Mouse (Mus musculus): ENCODE data around the gene Ugt1a7c. TPM values are rescaled to one million over a fixed set of nuclear protein-coding genes. Genes with fewer than 3 reads are reported as not detected.

Ugt1a7c gene
- polyA plus RNA-seq, 1 experiment from 2014 or later = 46.3 TPM

DNA sequence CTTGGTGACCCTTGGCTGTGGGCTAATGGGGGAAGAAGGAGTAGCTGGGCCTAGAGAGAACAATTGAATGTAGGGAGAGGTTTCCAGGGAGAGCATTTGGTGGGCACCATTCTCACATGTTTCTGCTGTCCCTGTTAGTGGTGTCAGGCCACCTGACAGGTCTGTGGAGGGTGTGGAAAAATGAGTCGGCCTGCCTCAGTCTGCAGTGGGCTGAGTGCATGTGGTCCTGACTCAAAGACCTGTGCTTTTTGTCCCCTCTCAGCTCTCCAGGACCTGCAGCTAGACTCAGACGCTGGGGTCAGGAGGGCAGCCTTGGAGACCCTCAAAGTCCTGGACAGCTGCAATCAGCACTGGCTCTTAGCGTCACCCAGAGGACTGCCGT, 164.8 kb downstream of the Ugt1a7c start:
- no peaks in the 10 kb centered on the region for H3K27me3 ChIP-seq
- in situ Hi-C loops (cut with MboI; ENCODE audit: low pct_unique_long_range_greater_than_20kb) = no loop called here
- DNase-seq (ENCODE audit: low read depth, low spot score) (no peak), ATAC-seq (no peak)
- ChIA-PET POLR2A (no interaction called here), CTCF (no interaction called here)
- no peak for TF ChIP-seq CTCF (IDR thresholded peaks at IDR 0.05)

DNA sequence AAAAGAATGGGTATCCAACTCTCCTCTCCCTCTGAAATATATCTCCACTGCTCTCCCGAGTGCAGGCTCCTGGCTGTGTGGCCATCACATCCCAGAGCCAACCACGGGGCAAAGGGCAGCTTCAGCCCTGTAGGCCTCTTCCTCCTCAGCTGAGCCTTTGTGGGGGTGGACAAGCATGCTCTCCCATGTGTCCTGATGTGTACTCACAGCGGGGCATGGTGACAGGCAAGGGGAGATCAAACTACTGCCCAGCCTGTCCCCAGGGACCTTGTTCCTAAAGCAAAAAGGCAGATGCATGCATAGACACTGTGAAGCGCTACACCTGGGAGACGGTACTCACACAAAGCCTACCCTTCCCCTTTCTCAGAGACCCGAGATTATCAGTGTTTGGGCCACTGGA, 165.3 kb downstream of the Ugt1a7c start:
- H3K27me3 ChIP-seq = no peaks in the 10 kb centered on the region
- in situ Hi-C loops (cut with MboI; ENCODE audit: low pct_unique_long_range_greater_than_20kb) = no loop called here
- CTCF ChIA-PET = no interaction called here
- no peak for ATAC-seq
- TF ChIP-seq CTCF (IDR thresholded peaks at IDR 0.05) = no peak
- no peak for DNase-seq (ENCODE audit: low read depth, low spot score)
- POLR2A ChIA-PET = no interaction called here

- in situ Hi-C loops (cut with MboI; ENCODE audit: low pct_unique_long_range_greater_than_20kb) = no loop called here
- TF ChIP-seq CTCF (IDR thresholded peaks at IDR 0.05) = no peak
- CTCF ChIA-PET = interaction anchor here (0.8 to 6.8 kb wide), 2 partner anchors 8 to 16 kb away, joined by 3 to 93 read pairs; partner anchors contain the start of genes Hjurp and Trpm8
- DNase-seq (ENCODE audit: low read depth, low spot score) (no peak), ATAC-seq (no peak)
- H3K27me3 ChIP-seq = no peaks in the 10 kb centered on the region
- POLR2A ChIA-PET = no interaction called here
Observed at GRCm38 (mm10) chr1:88260604-88261377, 165.9 kb downstream of the Ugt1a7c start.

DNA sequence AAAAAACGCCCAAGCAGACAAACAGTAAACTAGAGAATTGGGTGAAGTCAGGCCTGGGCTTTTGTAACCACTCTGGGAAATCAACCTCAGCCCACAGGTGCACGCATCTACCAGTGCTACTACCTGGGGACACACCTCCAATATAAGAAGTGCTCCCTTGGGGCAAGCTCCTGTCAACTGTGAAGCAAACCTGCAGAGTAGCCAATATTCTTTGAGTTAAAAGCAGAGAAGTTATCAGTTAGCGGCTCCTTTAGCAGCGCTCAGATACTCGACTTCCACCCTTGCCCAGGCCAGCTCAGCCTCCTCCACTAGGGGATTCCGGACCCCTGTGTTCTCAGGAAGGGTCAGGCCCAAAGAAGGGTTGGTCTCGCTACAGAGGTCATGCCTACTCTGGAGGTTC, 166.8 kb downstream of the Ugt1a7c start:
- ATAC-seq (no peak), DNase-seq (ENCODE audit: low read depth, low spot score) (no peak)
- H3K27me3 ChIP-seq = no peaks in the 10 kb centered on the region
- TF ChIP-seq CTCF (IDR thresholded peaks at IDR 0.05) = no peak
- in situ Hi-C loops (cut with MboI; ENCODE audit: low pct_unique_long_range_greater_than_20kb) = no loop called here
- ChIA-PET POLR2A (interaction anchor here (0.9 to 1.2 kb wide), 2 partner anchors 13 to 15 kb away, joined by 3 to 7 read pairs; no protein-coding TSS in a partner anchor), CTCF (interaction anchor here (0.8 to 6.8 kb wide), 2 partner anchors 8 to 15 kb away, joined by 3 to 93 read pairs; partner anchors contain the start of genes Hjurp and Trpm8)

GRCm38 (mm10) chr1:88262255-88262654, 167.4 kb downstream of the Ugt1a7c start:
- ATAC-seq = peak; percentile 58
- CTCF ChIA-PET = interaction anchor here (1.4 to 6.8 kb wide), 2 partner anchors 15 to 72 kb away, joined by 3 to 93 read pairs; partner anchors contain the start of genes Hjurp and Trpm8

GRCm38 (mm10) chr1:88262961-88263360, 168.1 kb downstream of the Ugt1a7c start:
- peak; percentile 1 for ATAC-seq
- TF ChIP-seq CTCF (IDR thresholded peaks at IDR 0.05) = no peak
- DNase-seq (ENCODE audit: low read depth, low spot score) = no peak
- no peaks in the 10 kb centered on the region for H3K27me3 ChIP-seq
- ChIA-PET POLR2A (interaction anchor here (1.1 to 1.2 kb wide), 2 partner anchors 12 to 14 kb away, joined by 3 to 7 read pairs; no protein-coding TSS in a partner anchor), CTCF (interaction anchor here (1.1 to 6.8 kb wide), 6 partner anchors 9 to 72 kb away, joined by 3 to 93 read pairs (median 3); partner anchors contain the start of genes Hjurp and Trpm8)
- in situ Hi-C loops (cut with MboI; ENCODE audit: low pct_unique_long_range_greater_than_20kb) = no loop called here

More at GRCm38 (mm10) chr1:88262255-88262654, 167.4 kb downstream of the Ugt1a7c start:
- no peak for TF ChIP-seq CTCF (IDR thresholded peaks at IDR 0.05)
- in situ Hi-C loops (cut with MboI; ENCODE audit: low pct_unique_long_range_greater_than_20kb) = no loop called here
- DNase-seq (ENCODE audit: low read depth, low spot score) = peak; percentile 99
- no peaks in the 10 kb centered on the region for H3K27me3 ChIP-seq
- POLR2A ChIA-PET = interaction anchor here (0.6 to 1.2 kb wide), 3 partner anchors 13 to 954 kb away, joined by 3 to 7 read pairs (median 4); no protein-coding TSS in a partner anchor

DNA sequence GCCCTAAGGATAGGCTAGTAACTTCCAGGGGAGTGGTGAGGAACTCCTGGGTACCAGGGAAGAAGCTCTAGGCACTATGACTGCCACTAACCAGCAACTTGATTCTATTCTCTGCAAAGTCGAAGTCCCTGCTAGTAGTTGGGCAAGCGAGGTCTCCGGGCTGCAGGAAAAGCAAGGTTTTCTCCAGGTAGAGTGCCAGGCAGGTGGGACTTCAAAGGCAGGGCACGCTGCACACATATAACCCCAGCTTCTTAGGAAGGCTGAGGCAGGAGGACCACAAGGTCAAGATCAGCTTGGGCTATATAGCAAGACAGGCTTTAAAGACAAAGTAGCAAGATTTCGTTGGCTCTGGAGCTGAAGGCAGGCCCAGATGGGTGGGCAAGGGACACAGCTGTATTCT, 168.9 kb downstream of the Ugt1a7c start:
- in situ Hi-C loops (cut with MboI; ENCODE audit: low pct_unique_long_range_greater_than_20kb) = no loop called here
- ATAC-seq (no peak), DNase-seq (ENCODE audit: low read depth, low spot score) (no peak)
- CTCF ChIA-PET = interaction anchor here (1.1 to 6.8 kb wide), 5 partner anchors 8 to 33 kb away, joined by 3 to 93 read pairs (median 3); partner anchors contain the start of genes Hjurp and Trpm8
- H3K27me3 ChIP-seq = no peaks in the 10 kb centered on the region
- POLR2A ChIA-PET = interaction anchor here (0.7 to 1.1 kb wide), 2 partner anchors 13 to 1654 kb away, joined by 3 read pairs; no protein-coding TSS in a partner anchor
- no peak for TF ChIP-seq CTCF (IDR thresholded peaks at IDR 0.05)

GRCm38 (mm10) chr1:88264237-88264868, 169.5 kb downstream of the Ugt1a7c start:
- ChIA-PET POLR2A (interaction anchor here (0.7 to 1.1 kb wide), 2 partner anchors 12 to 1654 kb away, joined by 3 read pairs; no protein-coding TSS in a partner anchor), CTCF (interaction anchor here (1.1 to 6.8 kb wide), 6 partner anchors 7 to 56 kb away, joined by 3 to 93 read pairs (median 4); partner anchors contain the start of genes Hjurp and Trpm8)
- DNase-seq (ENCODE audit: low read depth, low spot score) (no peak), ATAC-seq (no peak)
- no peaks in the 10 kb centered on the region for H3K27me3 ChIP-seq
- in situ Hi-C loops (cut with MboI; ENCODE audit: low pct_unique_long_range_greater_than_20kb) = no loop called here
- TF ChIP-seq CTCF (IDR thresholded peaks at IDR 0.05) = no peak

DNA sequence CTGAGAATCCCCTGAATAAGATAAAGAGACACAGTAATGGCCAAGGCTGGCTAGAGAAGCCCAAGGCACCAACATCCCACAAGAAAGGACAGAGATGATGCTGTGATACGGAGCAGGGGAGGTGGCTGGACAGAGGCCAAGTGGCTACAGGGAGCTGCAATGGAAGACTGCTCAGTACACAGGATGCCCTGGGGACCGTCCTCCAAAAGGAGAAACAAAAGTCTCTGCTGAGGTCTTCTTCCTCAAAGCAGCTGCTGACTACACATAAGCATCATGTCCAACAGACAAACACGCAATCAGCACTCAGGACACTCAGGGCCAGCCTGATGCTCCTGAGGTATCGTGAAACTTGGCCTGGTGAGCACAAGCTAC, 170.0 kb downstream of the Ugt1a7c start:
- ATAC-seq (no peak), DNase-seq (ENCODE audit: low read depth, low spot score) (no peak)
- ChIA-PET POLR2A (interaction anchor here (0.6 kb wide), 1 partner anchor 64 kb away, joined by 3 read pairs; no protein-coding TSS in a partner anchor), CTCF (interaction anchor here (1.1 to 6.8 kb wide), 6 partner anchors 8 to 56 kb away, joined by 3 to 93 read pairs (median 4); partner anchors contain the start of genes Hjurp and Trpm8)
- H3K27me3 ChIP-seq = no peaks in the 10 kb centered on the region
- no peak for TF ChIP-seq CTCF (IDR thresholded peaks at IDR 0.05)
- in situ Hi-C loops (cut with MboI; ENCODE audit: low pct_unique_long_range_greater_than_20kb) = no loop called here

GRCm38 (mm10) chr1:88266123-88266522, 171.3 kb downstream of the Ugt1a7c start:
- CTCF ChIA-PET = interaction anchor here (0.6 to 6.8 kb wide), 5 partner anchors 9 to 1347 kb away, joined by 4 to 93 read pairs (median 5); partner anchors contain the start of genes Hjurp and Trpm8
- no peak for ATAC-seq
- DNase-seq (ENCODE audit: low read depth, low spot score) = no peak
- in situ Hi-C loops (cut with MboI; ENCODE audit: low pct_unique_long_range_greater_than_20kb) = no loop called here
- POLR2A ChIA-PET = interaction anchor here (0.7 to 1.2 kb wide), 2 partner anchors 9 to 11 kb away, joined by 3 read pairs; partner anchors contain the start of genes Hjurp and Trpm8
- H3K27me3 ChIP-seq = no peaks in the 10 kb centered on the region
- TF ChIP-seq CTCF (IDR thresholded peaks at IDR 0.05) = no peak
